Mouse (Mus musculus): ENCODE results near the gene Otub2.
"Not testable (repeated sequence)": the region's sequence is repeated elsewhere in the genome, so short reads cannot be mapped to it uniquely, and the experiment has no call there.

Gene Otub2

GRCm38 (mm10) chr12:103443524-103443923 is 55.0 kb downstream of the Otub2 start, which contains the start of gene Ifi27l2a:
Ifi27l2a (minus strand) TSS chr12:103443680.
- DNase-seq (ENCODE audit: low spot score in 2 of 2): no peak

DNA sequence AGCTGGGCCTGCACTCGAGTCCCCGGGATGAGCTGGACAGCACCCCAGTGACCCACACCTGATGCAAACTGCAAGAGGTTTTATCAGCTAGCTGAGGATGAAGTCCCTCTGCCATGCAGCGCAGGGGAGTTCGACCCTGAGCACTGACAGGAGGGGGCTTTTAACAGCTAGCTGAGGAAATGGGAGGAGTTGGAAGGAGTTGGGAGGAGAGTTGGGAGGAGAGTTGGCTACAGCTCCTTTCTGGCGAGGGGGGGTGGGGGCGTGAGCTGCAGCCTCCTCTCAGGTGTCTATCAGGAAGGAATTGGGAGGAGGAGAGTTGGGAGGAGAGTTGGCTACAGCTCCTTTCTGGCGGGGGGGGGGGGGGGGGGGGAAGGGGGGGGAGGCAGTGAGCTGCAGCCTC is 55.8 kb downstream of the Otub2 start:
- not testable (repeated sequence) for DNase-seq (ENCODE audit: low spot score in 2 of 2)

DNA sequence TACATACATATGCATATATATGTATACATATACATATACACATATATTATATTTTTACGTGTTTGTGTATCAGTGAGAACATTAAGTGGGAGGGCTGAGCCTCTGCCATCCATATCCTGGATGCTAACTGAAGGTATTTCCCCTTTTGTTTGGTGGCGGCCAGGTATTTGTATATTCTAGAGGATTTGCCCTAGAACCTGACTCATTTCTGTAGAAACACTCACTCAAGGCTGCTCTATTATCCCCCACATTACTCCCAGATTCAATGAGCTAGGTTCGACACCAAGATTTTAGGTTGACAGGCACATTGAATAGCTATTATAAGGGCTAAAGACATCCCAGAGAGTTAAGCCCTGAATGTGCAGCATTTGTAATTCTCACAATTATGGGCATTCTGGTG is 56.6 kb downstream of the Otub2 start:
- DNase-seq (ENCODE audit: low spot score in 2 of 2): no peak

DNA sequence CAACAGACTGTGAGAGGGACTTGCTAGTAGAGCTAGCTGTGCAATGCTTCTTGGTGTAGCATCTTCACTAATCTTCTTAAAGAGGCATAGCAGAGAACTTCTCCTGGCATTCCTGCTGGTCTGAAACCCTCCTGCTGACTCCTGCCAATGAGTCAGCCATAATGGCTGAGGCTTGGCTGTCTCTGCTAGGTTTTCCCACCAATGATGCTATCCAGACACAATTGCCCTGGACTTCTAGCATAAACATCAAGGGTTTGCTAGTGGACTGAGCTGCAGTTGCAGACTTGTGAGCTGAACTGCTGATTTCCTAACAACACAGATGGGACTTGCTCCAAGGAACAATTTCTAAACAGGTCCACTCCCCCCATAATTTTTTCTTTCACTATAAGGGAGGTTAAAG is 64.9 kb downstream of the Otub2 start:
- DNase-seq (ENCODE audit: low spot score in 2 of 2): no peak

All from urinary bladder, postnatal 36 days (tissue).